Comparison of ENCODE assay signal across 8 mouse cellular contexts in the genomic region with DNA sequence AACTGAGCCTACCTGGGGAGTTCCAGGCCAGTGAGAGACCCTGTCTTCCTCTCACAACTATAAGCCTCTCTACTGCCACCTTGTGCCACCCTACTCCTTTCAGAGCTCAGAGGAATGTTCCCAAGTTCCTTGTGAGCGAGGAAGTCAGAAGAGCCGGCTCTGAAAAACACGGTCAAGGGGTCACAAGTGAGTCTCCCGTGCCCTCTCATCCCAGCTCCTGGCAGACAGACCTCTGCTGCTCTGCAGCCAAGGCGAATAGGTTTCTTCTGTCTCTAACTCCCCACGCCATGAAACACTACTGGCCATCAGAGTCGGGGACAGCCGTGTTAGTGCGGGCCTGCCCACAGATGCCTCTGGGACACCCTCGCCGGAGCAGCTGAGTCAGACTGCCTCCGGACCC. TPM values are rescaled to one million over a fixed set of nuclear protein-coding genes. Genes with fewer than 3 reads are reported as not detected.
DNase-seq lines count a peak whose midpoint lies in the region; ATAC-seq and TF ChIP-seq lines count a peak whose summit lies in the region.
"Had no signal": no experiment of that assay in that cellular context is flagged by ENCODE, and none has a peak within 500 bp of the region (broad histone marks: within the 10 kb centered on the region; RNA-seq: fewer than 3 reads in every experiment).

No protein-coding gene starts in this region.

- peak; percentile 67 for TF ChIP-seq CTCF in intestine, postnatal 0 days (IDR thresholded peaks at IDR 0.05; ENCODE audit: low read depth)

- H3K27me3 ChIP-seq in forebrain, embryonic 15.5 days, result no peaks in the 10 kb centered on the region
- no peaks in the 10 kb centered on the region for H3K27me3 ChIP-seq in intestine, postnatal 0 days (replicated peaks; ENCODE audit: control insufficient read depth, insufficient read depth, low read length)

- 0 out of 2 replicates have a peak, but pooled peaks have one; percentile 33 for ATAC-seq in forebrain, embryonic 15.5 days (replicated peaks)
- no peak for ATAC-seq in intestine, postnatal 0 days
- ATAC-seq in erythroid progenitor cell, adult 5-6 weeks (replicated peaks; ENCODE audit: low FRiP score, poor library complexity, severe bottlenecking), result no peak

- DNase-seq in testis, postnatal 10 days (ENCODE audit: low spot score), result peak; percentile 75
- no peak for DNase-seq in testis, postnatal 14 days (ENCODE audit: low spot score)
- peak; percentile 28 for DNase-seq in c-Kit-positive CD71-negative TER-119-negative erythroid progenitor cells, embryonic 14.5 days (ENCODE audit: low read depth)
- DNase-seq in lung, postnatal 10 days, result peak; percentile 75

- H3K4me2 ChIP-seq in forebrain, embryonic 15.5 days (replicated peaks), result no peak overlapping the region
- H3K4me2 ChIP-seq in intestine, postnatal 0 days (replicated peaks; ENCODE audit: low read depth), result no peak overlapping the region

- no peak overlapping the region for H3K9ac ChIP-seq in forebrain, embryonic 15.5 days (replicated peaks)
- no peak overlapping the region for H3K9ac ChIP-seq in intestine, postnatal 0 days (ENCODE audit: low read depth, low read length)

- H3K4me3 ChIP-seq in forebrain, embryonic 15.5 days, result no peak overlapping the region
- no peak overlapping the region for H3K4me3 ChIP-seq in intestine, postnatal 0 days (ENCODE audit: low read depth, low read length)

- WGBS in forebrain, embryonic 15.5 days, result 61% methylated on average over 12 of the region's 12 CpGs
- WGBS in intestine, postnatal 0 days, result 63% methylated on average over 12 of the region's 12 CpGs

- H3K9me3 ChIP-seq in forebrain, embryonic 15.5 days, result no peaks in the 10 kb centered on the region
- H3K9me3 ChIP-seq in intestine, postnatal 0 days (ENCODE audit: control insufficient read depth), result no peaks in the 10 kb centered on the region

- H3K36me3 ChIP-seq in forebrain, embryonic 15.5 days, result no peaks in the 10 kb centered on the region
- H3K36me3 ChIP-seq in intestine, postnatal 0 days (ENCODE audit: control insufficient read depth, insufficient read depth), result no peaks in the 10 kb centered on the region

- peaks cover 6% of the 10 kb centered on the region for H3K4me1 ChIP-seq in forebrain, embryonic 15.5 days
- H3K4me1 ChIP-seq in intestine, postnatal 0 days (replicated peaks; ENCODE audit: control insufficient read depth, insufficient read depth, low read length), result no peaks in the 10 kb centered on the region

- 0 out of 2 replicates have a peak overlapping the region, but pooled peaks have one; percentile 46 for H3K27ac ChIP-seq in forebrain, embryonic 15.5 days (replicated peaks)
- H3K27ac ChIP-seq in intestine, postnatal 0 days (ENCODE audit: low read depth, low read length), result no peak overlapping the region

RNA-seq across cellular contexts. Expression of gene Tmem209, which starts 40.9 kb away (rescaled TPM):
- 32.6 and 34.1 TPM in 2 replicates for polyA plus RNA-seq in forebrain, embryonic 15.5 days (2015; fragmentation: Nextera tagmentation; extraction: Ambion mirVana)
- polyA plus RNA-seq in intestine, postnatal 0 days (2015; fragmentation: Nextera tagmentation; extraction: Ambion mirVana), result 10.2 and 11.2 TPM in 2 replicates
- 54.5 and 55.5 TPM in 2 replicates for total RNA-seq in erythroid progenitor cell, adult 5-6 weeks (2015; ENCODE audit: low replicate concordance)
- total RNA-seq in erythroid progenitor cell, adult 5-6 weeks (2017; ENCODE audit: low replicate concordance), result 47.7 and 61.2 TPM in 2 replicates

RNA-seq across cellular contexts. Expression of gene Ssmem1, which starts 41.0 kb away (rescaled TPM):
- 0.14 TPM in 1 of 2 replicates, not detected in the other for polyA plus RNA-seq in forebrain, embryonic 15.5 days (2015; fragmentation: Nextera tagmentation; extraction: Ambion mirVana)
- polyA plus RNA-seq in intestine, postnatal 0 days (2015; fragmentation: Nextera tagmentation; extraction: Ambion mirVana), result not detected in 2 replicates
- total RNA-seq in erythroid progenitor cell, adult 5-6 weeks (2015; ENCODE audit: low replicate concordance), result not detected in 2 replicates
- total RNA-seq in erythroid progenitor cell, adult 5-6 weeks (2017; ENCODE audit: low replicate concordance), result not detected in 2 replicates
- total RNA-seq: neutrophil, adult 5-6 weeks had no signal
